Mouse (Mus musculus) C2C12 (cell line): ENCODE data around the gene Utrn.

Source experiments
- CEBPB ChIP-seq: IDR thresholded peaks from one replicate; pipeline ENCODE4 v1.6.1; 2011; ENCODE audit warnings: low read depth, mild to moderate bottlenecking, control low read depth, moderate library complexity
- CTCF ChIP-seq: IDR thresholded peaks from one replicate; pipeline ENCODE4 v1.5.1; 2011; ENCODE audit not compliant: control insufficient read depth, insufficient read depth, insufficient read length
- MAX ChIP-seq: IDR thresholded peaks from one replicate; pipeline ENCODE4 v1.6.1; 2011; ENCODE audit warnings: mild to moderate bottlenecking, control low read depth
- MYOD1 ChIP-seq: IDR thresholded peaks from one replicate; pipeline ENCODE4 v1.6.1; 2011; ENCODE audit warnings: low read depth; ENCODE audit not compliant: control insufficient read depth, insufficient read length
- USF1 ChIP-seq: IDR thresholded peaks from one replicate; pipeline ENCODE4 v1.6.1; 2011; ENCODE audit warnings: low read depth, mild to moderate bottlenecking, control low read depth, moderate library complexity

DNA sequence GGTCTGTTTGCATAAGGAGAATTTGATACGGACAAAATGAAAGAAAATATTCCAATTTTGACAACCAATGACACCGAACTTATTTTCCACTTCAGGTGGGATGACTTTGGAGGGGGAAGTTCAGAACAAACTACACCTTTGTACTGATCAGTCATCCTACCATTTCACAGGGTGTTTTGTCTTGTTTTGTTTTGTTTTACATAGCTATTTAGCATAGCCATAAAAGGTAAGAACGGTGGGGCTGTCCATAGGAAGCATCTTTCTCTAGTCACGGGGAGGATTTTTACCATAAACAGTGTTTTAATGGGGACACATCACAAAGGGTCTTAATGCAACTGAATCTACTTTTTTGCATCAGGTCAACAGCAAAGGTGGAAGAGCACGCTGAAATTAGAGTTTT is 319.9 kb downstream of the Utrn start:
- no peak for TF ChIP-seq CEBPB
- no peak for TF ChIP-seq CTCF
- TF ChIP-seq MAX: no peak
- no peak for TF ChIP-seq MYOD1
- TF ChIP-seq USF1: no peak
